Mouse (Mus musculus) embryo, embryonic 11 days (tissue): ENCODE measurements around the gene Nags.

Experiments
- DNase-seq: peaks from one replicate; pipeline ENCODE4 v3.0.0-alpha.2; 2015

The Nags gene

DNA sequence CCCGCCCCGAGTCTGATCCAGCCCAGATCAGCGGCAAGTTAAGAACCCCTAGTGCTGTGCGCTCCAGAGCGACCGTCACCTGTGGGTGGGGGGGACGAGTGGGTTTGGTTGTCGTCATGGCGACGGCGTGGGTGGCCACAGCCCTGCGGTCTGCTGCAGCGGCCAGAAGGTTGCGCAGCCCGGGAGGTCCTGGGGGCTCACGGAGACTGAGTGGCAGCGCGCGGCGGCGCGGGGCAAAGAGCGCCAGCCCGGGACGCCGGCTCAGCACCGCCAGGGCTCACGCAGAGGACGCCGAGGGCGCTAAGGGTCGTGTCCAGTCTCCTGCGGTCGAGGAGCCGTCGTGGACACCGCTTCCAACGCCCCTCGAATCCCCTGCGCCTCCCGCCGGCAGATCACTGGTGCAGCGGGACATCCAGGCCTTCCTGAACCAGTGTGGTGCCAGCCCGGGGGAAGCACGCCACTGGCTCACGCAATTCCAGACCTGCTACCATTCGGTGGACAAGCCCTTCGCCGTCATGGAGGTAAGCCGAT, at the start of gene Nags:
Nags (plus strand) TSS at position 43 of the 531 bp plus-strand sequence.
- peak; percentile 38 for DNase-seq

DNA sequence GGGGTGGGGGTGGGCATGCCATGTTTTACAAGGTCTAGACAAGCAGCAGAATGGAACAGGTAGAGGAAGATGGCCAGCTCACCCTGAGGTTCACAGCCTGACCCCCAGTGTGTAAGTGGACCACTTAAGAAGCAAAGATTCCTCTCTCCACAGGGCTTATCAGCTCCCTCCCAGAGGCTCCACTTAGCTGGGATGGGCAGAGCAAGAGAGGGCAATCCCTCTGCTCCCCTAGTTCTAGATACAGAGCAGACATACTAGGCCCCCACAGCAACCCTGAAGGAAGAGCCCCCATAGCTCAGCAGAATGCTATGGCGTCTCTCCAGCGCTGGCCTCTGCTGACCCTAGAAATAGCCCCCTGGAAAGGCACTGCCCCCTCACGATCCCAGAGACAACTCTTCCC, 49.6 kb upstream of the Nags start:
- DNase-seq = no peak

DNA sequence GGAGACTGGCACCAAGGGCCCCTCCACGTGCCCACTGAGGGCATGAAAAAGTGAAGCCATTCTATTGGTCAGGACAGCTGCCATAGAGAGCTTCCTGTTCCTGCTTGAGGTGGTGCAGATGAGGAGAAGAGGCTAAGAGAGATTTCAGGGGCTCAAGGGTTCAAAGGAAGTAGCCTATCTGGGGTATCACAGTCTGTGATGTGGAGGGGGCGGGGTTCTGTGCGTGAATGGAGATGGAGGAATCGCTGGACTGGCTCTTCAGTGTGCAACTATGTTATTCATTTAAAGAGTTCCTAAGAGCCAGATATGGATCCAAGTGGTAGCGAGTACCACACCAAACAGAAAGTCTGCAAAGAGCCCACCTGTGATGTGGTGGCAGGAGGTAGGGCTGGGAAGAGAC, 48.9 kb upstream of the Nags start:
- no peak for DNase-seq

DNA sequence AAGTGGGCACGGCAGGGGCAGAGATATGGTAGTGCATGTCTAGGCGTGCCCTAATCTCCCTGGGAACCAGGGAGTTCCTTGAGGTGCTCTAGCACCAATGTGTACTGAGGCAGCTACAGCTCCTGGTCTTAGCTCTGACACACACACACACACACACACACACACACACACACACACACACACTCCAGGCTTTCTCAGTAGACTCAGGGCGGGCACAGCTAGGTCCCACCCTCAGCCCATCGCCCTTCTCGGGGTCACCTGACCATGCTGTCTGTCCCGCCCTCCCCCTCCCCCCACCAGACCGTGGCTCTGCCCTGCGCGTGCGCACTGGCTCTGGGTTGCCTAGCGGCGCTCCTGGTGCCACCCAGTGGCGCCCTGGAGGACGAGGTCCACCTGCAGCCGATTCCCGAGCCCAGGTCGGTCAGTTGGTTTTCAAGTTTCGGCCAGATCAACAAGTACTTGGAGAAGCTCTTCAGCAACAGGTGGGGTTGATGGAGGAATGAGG, 48.4 kb upstream of the Nags start:
- peak; percentile 94 for DNase-seq

DNA sequence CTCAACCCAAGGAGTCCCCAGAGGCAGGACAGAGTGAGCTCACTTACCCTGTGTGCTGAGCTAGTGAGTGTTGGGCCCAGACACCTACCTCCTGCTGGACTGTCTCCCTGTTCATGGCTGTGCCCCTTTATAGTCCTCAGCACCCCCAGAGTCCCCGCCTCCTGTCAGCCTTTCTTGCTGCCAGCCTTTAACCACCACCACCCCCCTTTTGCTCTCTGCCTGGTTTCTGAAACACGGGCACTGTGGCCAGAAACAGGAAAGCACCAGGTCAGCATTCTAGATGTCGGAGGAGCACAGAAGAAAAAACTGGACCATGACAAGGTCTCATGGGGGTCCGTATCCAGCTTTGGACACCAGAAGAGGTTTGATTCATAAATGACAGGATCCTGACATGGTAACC, 44.1 kb upstream of the Nags start, which contains the start of gene Ppy:
Ppy (minus strand) TSS at position 101 of the 400 bp plus-strand sequence.
- no peak for DNase-seq

DNA sequence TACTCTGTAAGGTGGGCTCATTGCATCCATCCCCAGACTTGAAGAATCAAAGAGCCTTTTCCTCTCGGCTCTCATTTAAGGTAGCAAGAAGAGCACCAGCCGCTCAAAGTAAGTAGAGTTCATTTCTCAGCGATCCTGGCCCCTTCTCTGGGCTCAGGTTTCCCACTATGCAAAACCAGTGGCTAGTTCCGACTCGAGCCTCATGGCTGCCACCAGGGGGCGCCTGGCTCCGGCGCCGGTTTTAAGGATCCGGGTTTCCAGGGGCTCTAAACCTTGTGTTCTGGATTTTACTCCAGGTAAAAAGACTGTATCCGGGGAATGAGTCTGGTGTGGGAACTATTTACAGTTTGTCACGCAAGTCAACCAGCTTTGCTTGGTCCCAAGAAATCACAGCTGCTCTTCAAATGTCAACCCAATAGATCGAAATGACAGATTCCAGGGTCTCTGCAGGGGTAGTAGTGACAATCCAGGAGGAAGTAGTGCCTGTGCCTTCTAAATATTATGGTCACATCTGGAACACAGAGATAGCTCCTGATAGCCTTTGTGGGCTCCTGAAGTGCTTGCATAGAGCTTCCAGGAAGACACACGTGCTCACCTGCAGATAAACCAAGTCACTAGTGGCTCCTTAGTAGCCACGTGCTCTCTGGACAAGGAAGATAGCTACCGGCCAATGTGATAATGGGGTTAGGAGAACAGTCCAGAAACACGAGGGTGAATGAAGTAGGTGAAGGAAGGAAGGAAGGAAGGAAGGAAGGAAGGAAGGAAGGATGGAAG, 42.6 kb upstream of the Nags start:
- peak; percentile 89 for DNase-seq

- peak; percentile 22 for DNase-seq
These were observed 38.4 kb upstream of the Nags start for GRCm38 (mm10) chr11:102106911-102107310.

GRCm38 (mm10) chr11:102107732-102108131, 37.6 kb upstream of the Nags start, which contains the start of gene Pyy:
Gene Pyy (minus strand): TSS chr11:102107832.
- DNase-seq = no peak

- DNase-seq = no peak
These were observed 33.7 kb upstream of the Nags start for GRCm38 (mm10) chr11:102111576-102111975.

DNA sequence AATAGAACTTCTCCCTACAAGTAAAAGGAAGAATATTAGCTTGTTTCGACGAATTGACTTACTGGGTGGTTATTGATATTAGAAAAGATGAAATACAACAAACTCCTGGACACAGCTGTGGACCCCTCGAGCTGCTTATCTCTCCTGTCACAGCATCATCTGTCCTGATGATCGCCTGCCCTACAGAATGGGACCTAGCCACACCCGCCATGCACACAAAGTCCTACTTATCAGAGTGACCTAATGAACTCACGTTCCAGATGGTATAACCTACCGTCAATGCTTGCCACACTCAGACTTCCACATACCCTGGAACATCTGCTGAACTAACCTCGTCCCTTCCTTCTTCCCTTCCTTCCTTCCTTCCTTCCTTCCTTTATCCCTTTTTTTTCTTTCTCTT, 29.1 kb upstream of the Nags start:
- no peak for DNase-seq

GRCm38 (mm10) chr11:102117386-102117785, 27.9 kb upstream of the Nags start:
- DNase-seq = no peak

DNA sequence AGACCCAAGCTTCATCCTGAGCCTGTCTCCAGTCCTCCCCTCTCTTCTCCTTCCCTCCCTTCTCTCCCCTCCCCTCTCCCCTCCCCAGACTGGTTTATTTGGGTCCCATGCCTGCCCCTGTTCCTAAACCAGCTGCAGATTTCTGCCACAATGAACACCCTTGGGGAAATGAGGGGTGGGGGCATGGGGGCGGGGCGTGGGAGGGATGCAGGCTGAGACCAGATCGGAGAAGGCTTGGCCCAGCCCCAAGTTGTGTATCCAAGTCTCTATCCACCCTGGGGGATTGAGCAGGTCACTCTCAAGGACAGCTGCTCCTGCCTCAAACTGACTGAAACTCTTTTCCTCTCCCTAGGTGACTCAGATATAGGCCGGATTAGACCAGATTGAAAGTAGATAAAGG, 10.8 kb upstream of the Nags start:
- DNase-seq = no peak

GRCm38 (mm10) chr11:102137625-102138446, 7.5 kb upstream of the Nags start:
- peak; percentile 22 for DNase-seq

GRCm38 (mm10) chr11:102138447-102138740, 6.9 kb upstream of the Nags start:
- DNase-seq = peak; percentile 89

DNA sequence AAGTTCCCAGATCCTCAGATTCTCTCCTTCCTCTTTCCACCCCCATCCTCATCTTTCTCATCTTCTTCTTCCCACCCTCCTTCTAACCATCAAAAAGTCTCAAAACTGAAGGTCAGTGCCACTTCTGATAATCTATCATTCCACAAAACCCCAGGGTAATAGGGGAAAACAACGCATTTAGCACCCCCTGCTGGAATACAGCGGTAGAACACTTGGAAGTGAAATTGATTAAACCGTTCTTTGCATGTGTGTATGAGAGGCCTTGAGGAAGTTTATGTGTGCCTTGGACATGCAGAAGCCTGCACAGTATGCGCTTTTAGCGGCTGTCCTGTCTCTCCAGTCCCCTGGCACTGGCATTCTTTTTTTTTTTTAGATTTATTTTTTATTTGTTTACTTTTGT, 4.8 kb upstream of the Nags start:
- peak; percentile 73 for DNase-seq

DNA sequence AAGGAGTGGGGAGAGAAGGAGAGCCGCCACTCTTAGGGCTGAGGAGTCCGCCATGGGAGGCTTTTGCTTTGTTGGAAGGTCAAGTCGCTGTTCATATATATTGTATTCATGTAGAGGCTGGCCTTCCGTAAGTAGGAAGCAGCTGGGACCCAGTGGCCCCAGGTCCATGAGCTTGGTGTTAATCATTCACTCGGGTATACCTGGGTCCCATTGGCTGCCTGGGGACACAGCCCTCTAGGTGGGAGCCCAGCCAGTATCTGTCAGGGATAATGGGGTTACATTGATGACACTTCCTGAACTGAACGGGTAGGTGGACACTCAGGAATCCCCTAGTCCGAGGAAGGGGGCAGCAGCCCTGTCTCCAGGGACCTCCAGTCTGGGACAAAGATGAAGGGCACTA, 3.0 kb upstream of the Nags start:
- no peak for DNase-seq

DNA sequence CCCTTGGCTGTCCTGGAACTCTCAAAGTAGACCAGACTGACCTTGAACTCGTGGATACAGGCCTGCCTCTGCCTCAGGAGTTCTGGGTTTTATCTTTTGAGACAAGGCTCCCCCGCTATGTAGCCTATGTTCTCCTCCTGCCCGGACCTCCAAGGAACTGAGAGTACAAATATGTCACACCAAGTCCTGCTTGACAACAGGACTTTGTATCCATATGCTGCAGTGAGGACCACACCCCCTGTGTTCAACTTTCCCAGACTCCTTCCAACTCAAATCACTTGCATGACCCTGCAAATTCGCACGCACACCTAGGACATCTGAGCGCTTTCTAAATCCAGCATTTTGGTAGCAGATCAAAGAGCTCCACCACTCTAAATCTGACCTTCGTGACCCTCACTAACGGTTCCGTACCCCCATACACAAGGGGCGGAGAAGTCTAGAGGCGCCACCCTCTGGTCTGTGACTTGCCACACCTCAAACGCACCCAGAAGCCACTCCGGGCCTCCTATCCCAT, 299 bp upstream of the Nags start:
- DNase-seq = no peak

GRCm38 (mm10) chr11:102146005-102146404, 692 bp downstream of the Nags start:
- no peak for DNase-seq

DNA sequence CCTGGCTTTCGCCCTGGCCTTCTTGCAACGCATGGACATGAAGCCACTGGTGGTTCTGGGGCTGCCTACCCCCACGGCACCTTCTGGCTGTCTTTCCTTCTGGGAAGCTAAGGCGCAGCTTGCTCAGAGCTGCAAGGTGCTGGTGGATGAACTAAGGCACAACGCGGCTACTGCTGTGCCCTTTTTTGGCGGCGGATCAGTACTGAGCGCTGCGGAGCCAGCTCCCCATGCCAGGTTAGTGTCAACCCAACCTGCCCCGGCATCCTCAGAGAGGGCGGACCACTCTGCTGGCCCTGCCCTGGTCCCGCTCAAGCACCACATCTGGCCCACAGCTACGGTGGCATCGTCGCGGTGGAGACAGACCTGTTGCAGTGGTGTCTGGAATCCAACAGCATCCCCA, 1.2 kb downstream of the Nags start:
- no peak for DNase-seq

- DNase-seq = peak; percentile 30
These were observed 2.1 kb downstream of the Nags start for GRCm38 (mm10) chr11:102147213-102147989.

GRCm38 (mm10) chr11:102156039-102156785, 10.9 kb downstream of the Nags start, which contains the start of gene Tmem101:
Gene Tmem101 (minus strand): TSS chr11:102156404.
- DNase-seq = peak; percentile 93

DNA sequence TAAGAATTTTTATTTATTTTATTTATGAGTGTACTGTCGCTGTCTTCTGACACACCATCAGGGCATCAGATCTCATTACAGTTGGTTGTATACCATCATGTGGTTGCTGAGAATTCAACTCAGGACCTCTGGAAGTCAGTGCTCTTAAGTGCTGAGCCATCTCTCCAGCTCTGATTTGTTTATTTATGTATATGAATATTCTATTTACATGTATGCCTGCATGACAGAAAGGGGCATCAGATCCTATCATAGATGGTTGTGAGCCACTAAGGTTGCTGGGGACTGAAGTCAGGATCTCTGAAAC, 11.4 kb downstream of the Nags start:
- DNase-seq = no peak
